Mouse (Mus musculus) frontal cortex, adult (tissue): ENCODE data around the gene Shb.
A peak's percentile ranks its signal among the peaks of the same experiment; 100 is the strongest.

Experiments used
- ATAC-seq: cut with Nextera tagmentation; 2 replicates; pipeline ENCODE4 v1.9.2; 2017; ENCODE audit warnings: mild to moderate bottlenecking, moderate library complexity, mixed read lengths; ENCODE audit not compliant: low TSS enrichment

Gene Shb

GRCm38 (mm10) chr4:45455001-45455400 is 77.3 kb downstream of the Shb start:
- no peak for ATAC-seq

- ATAC-seq: no peak
Measured at GRCm38 (mm10) chr4:45453271-45453851, 78.9 kb downstream of the Shb start.

GRCm38 (mm10) chr4:45452569-45453111 is 79.6 kb downstream of the Shb start:
- no peak for ATAC-seq

GRCm38 (mm10) chr4:45449012-45449411 is 83.3 kb downstream of the Shb start:
- ATAC-seq: no peak

- no peak for ATAC-seq
Measured at GRCm38 (mm10) chr4:45448481-45448880, 83.8 kb downstream of the Shb start.

- ATAC-seq: no peak
Measured at GRCm38 (mm10) chr4:45447196-45447595, 85.1 kb downstream of the Shb start.

DNA sequence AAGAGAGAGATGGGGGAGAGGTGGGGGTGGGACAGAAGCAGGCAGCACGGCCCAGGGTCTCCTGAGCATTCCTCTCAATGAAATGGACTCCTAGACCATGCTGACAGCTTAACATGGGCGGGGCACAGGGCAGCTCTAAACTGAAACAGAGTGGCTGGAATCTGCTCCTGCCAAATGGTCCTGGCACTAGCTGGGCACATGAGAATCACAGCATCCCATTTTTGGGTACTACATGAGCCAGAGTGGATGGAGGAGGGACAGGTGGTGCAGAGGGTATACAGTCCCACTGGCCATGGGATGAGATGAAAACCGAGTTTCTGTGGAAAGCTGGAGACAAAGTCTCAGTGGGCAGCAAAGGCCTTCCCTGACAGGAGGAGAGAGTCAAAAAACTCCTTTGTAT is 87.0 kb downstream of the Shb start:
- no peak for ATAC-seq

DNA sequence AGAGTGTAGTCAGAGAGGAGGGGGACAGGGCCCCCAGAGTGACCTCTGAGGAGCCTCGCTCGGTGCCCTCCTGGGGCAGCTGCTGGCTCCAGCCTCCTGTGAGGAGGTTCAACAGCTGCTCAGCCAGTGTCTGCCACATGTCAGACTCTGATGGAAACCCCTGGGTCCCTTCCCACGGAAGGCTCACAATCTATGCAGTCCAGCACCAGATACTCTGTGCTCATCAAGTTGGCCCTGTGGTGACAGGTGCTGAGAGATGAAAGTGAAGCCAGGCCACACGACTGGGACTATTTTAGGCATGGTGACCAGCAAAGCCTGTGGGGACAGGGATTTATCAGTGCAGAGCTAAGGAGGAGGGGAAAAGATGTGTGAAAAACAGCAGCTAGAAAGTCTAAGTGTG is 87.5 kb downstream of the Shb start:
- no peak for ATAC-seq

DNA sequence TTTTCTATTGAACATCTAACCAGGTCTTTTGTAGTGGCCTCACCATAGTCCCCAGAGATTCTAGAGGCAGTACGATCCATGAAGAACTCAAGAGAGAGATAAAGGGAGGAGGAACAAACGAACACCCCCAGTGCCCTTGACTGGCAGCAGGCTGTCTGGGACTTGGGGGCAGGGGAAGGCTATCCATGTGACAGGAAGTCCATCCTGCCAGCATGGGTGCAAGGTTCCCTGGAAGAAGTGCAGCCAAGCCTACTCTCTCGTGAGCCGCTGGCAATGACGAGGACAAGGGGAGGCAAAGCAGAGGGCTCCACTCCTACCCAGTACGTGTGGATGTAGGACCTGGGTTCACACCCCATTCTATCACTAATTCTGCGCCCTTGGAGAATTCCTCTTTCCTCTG is 88.6 kb downstream of the Shb start:
- ATAC-seq: no peak

GRCm38 (mm10) chr4:45442237-45442636 is 90.0 kb downstream of the Shb start:
- ATAC-seq: peak; percentile 78

DNA sequence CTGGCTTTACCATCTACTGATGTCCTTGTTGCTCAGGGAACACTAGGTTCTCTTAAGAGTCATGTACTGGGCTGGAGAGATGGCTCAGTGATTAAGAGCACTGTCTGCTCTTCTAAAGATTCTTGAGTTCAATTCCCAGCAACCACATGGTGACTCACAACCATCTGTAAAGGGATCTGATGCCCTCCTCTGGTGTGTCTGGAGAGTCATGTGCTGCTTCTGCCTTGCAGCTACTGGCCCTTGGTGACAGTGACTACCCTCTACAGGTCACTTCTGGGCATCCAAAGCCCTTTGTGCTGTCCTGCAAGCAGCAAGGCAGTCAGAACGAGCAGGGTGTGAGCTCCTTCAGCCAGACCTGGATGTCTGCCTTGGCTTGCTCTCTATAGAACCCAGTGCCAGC is 90.5 kb downstream of the Shb start:
- no peak for ATAC-seq

DNA sequence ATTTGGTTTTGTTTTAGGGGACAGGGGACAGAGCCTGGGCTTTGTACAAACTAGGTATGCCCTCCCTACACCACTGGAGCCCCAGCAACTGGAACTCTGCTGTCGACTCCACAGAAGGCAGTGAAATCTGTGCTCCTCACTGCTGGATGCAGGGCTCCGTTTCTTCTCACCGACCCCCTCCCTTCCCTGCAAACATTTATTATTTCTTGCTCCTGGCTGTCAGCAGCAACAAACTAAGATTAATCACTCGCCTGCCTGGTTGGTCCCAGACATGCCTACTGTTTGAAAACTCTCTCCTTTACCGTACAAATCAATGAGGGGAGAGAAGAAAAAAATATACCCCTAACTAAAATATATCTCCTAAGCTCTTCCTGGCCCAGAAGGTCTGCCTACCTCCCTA is 93.0 kb downstream of the Shb start:
- ATAC-seq: no peak

DNA sequence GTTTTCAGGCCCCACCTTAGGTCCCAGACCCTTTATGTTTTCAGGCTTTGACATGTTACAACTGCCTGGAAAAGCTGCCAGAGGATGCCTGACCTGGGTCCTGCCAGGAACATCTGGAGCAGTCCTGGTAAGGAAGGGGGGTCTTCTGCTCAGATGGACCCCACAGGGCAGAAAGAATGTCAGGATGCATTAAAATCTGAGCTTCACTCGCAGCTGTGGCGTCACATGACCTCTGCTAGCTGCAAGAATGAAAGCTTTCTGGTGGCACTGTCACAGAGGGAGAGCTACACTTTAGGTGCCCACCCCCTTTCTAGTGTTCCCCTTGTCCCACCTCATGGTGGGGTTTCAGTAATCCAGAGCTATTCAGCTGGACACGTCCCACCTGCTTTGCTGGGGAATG is 95.3 kb downstream of the Shb start:
- ATAC-seq: no peak

- no peak for ATAC-seq
Measured at GRCm38 (mm10) chr4:45436383-45436913, 95.8 kb downstream of the Shb start.

DNA sequence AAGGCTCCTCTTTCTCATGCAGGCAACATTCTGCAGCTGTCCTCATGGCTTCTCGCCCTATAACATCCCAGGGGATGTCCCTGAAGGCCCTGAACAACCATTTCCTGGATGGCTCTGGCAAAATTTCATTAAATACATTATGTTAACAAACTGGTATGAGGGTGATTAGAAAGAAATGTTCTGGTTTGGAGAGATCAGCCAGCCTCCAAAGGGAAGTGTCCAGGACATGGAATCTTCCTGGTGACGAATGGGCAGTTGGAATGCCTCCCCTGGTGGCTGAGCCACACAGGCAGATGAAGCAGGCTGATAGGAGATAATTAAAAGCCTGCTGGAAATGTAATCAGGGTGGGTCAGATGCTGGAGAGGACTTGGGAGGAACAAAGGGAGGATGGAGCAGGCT is 96.4 kb downstream of the Shb start:
- no peak for ATAC-seq

- ATAC-seq: no peak
Measured at GRCm38 (mm10) chr4:45434681-45435080, 97.6 kb downstream of the Shb start.

GRCm38 (mm10) chr4:45434071-45434470 is 98.2 kb downstream of the Shb start:
- ATAC-seq: no peak

DNA sequence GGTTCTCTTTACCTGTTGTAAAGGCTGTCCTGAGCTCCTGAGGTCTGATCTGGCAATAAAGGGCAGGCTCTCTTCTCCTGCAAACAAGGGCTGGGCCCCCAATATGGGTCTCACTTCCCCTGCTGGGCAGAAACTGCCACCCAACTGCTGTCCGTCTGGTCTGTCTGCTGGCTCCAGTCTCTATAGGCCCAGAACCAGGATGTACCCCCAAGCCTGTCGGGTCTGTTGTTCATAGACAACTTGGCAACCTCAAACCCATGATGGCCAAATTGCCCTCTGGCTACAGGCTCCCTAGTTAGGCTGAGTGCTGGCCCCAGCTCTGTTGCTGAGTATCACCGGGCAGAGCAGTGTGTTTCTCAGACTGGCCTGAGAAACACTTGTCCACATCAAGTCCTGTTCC is 100.5 kb downstream of the Shb start:
- ATAC-seq: no peak

DNA sequence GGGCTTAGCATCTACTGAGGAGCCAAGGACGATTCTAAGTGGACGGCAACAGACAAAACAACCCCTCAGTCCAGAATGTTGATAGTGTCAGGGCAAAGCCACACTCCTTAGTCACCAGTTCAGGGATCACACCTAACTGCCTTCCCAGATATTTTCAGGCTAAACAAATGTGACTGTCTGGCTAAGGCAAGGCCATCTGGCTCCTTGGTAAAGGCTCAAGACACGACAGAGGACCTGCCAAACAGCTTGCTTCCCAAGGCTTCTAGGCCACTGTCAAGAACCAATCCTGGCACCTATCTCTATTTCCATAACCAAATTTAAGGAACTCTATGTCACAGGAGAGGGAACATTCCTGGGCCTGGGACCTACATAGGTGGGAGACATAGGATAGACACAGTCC is 101.0 kb downstream of the Shb start:
- ATAC-seq: no peak

DNA sequence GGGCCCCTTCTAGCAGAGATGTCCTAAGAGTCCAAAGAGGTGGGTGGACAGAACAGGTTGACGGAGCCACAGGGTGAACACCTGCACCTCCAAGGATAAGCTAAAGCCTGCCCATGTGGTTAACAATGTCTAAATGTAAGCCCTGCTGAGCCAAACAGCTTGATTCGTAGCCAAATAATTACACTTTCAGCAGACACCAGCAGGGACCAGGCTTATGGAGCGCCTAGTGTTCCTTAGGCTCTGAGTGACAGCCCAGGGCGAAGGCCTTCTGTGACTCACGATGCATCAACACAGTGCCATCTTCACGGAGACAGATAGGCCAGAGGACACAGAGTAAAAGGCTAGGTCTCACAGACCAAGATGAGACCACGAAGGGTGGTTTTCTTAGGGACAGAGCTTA is 102.8 kb downstream of the Shb start:
- ATAC-seq: no peak

DNA sequence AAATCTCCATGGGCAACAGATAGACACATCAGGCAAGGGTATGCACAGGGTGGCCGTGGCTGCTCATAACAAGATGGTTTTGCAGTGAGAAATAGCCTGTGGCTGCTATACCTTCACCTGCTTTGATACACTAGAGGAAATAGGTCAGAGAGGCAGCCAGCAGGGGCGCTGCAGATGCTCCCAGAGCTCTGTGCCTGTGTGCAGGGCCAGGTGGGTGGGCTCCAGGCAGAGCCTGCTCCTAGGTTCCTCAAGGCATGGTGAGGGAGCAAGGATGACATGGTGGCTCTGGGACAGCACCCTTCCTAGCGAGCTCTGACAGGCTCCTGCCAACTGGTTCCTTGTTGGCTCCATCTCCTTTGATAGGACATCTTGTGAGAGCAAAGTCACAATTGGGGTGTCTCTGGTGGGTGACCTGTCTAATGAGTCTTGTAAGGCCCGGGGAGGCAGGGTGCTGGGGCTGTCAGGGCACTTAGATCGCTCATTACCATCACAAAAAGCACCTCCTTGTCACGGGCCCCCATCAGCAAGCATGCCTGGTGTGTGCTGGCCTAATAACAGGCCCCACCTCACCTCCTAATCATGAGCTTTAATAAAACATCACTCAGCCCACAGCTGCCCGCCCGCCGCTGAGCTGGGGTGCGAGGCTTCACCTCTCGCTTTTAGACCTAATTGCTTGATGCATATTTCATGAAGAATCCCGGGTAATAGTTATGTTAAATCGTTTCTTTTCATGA is 105.4 kb downstream of the Shb start:
- ATAC-seq: no peak

DNA sequence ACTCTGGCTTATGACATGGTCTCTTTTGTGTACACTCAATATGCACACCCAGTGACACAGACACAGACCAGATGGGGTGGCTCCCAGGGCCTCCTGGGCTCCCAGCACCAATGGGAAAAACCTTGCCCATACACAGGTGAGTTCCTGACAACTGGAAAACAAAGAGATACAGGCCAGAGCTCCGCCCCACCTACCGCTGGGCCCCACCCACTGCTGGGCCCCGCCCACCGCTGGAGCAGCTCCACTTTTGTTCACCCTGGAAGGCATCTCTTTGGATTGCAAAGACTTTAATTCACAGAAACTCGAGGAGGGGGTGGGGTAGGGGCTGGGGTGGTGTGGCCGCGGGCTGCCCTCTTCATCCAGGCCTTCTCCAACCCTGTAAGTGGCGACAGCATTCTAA is 108.9 kb downstream of the Shb start:
- ATAC-seq: no peak

- no peak for ATAC-seq
Measured at GRCm38 (mm10) chr4:45422640-45423039, 109.6 kb downstream of the Shb start.
